Mouse (Mus musculus) megakaryocyte progenitor cell, adult 5-6 weeks (primary cell): Measurements from ENCODE around the gene Adra2b. TPM values are rescaled to one million over a fixed set of nuclear protein-coding genes. Genes with fewer than 3 reads are reported as not detected.
A peak's percentile ranks its signal among the peaks of the same experiment; 100 is the strongest.

Experiments
- ATAC-seq: replicated peaks from 2 replicates; pipeline ENCODE4 v1.8.0; 2016; ENCODE audit warnings: mild to moderate bottlenecking, moderate TSS enrichment, inconsistent platforms; ENCODE audit not compliant: poor library complexity
- total RNA-seq, 2 experiments: library from RNA; stranded (forward) in 1 of 2; stranded (reverse) in 1 of 2; fragments of 157-497, 149-512 nt in 1 of 2; fragments of 200-1000 nt in 1 of 2; gene quantifications; 2 replicates each; pipeline versions ENCODE4 v1.2.3 to v1.2.4; 2015 to 2017

Gene Adra2b
- total RNA-seq, 2 experiments from 2014 or later: not detected

GRCm38 (mm10) chr2:127338416-127338815 is 24.6 kb upstream of the Adra2b start, which contains the start of gene Astl:
Astl (plus strand) TSS chr2:127338639.
- ATAC-seq: no peak

DNA sequence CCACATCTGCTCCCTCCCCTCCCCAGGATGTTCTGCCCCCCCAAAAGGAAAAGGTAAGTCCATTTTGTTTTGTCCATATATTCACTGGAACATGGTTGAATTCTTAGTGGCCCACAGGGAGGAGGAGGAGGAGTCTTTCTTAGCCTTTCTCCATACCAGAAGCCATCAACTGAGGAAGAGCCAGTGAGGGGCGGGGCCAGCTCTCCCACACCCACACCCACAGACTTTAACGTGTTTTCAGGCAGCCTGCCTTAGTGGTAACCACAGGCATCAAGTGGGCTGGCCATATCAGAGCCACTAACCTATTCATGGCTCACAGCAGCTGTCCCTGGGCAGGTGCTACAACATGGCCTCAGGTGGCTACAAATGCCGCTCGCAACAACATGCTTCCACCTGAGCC is 24.2 kb upstream of the Adra2b start:
- peak; percentile 32 for ATAC-seq

GRCm38 (mm10) chr2:127339262-127339661 is 23.7 kb upstream of the Adra2b start:
- ATAC-seq: no peak

DNA sequence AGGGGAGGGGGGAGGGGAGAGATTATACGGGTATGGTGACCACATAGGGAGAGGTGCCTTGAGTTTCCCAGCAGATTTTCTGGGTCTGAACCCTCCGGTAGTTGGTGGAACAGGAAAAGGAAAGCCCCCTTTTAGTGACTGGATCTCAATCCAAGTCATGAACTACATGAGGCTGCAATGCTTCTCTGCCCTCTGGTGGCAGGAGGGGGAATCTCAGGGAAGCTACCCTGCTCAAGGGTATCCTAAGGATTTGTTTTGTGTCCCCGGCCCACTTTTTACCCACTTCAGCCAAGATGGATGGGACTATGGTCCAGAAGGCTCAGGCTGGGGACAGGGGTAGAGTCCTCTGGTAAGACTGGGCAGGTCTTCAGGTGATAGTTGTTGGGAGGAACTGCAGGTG is 21.8 kb upstream of the Adra2b start:
- ATAC-seq: peak; percentile 38

- peak; percentile 77 for ATAC-seq
Measured at GRCm38 (mm10) chr2:127346334-127346733, 16.7 kb upstream of the Adra2b start.

GRCm38 (mm10) chr2:127347147-127347985 is 15.6 kb upstream of the Adra2b start:
- no peak for ATAC-seq

DNA sequence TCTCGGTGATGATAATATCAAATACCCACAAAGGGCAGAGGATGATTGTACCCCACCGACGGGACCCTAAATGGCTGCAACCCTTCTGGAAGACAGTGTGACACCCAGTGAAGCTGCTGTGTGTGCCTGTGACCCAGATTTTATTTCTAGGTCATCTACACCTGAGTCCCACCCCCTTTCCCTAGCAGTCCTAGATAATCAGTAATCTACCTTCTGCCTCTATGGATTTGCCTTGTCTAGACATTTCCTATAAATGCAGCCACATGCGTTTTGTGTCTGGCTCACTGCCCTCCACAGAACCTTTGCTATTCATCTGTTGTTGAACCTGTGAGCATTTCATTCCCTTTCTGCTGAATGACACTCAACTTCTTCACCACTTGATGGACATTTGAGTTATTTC is 9.1 kb upstream of the Adra2b start:
- no peak for ATAC-seq

DNA sequence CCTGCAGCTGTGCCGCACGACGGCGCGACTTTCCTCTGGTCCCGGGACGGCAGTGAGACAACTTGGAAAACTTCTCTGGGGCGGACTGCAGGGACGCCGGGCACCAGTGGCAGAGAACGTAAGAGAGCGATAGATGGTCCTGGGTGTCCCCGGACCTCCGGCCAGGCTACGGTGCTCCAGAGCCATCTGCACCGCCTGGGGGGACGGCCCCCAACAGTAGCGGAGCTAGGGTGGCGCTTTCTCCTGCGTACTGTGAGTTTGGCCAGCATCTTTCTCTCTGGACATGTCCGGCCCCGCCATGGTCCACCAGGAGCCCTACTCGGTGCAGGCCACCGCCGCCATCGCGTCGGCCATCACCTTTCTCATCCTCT is 259 bp downstream of the Adra2b start:
- no peak for ATAC-seq

- no peak for ATAC-seq
Measured at GRCm38 (mm10) chr2:127363696-127364095, 688 bp downstream of the Adra2b start.

DNA sequence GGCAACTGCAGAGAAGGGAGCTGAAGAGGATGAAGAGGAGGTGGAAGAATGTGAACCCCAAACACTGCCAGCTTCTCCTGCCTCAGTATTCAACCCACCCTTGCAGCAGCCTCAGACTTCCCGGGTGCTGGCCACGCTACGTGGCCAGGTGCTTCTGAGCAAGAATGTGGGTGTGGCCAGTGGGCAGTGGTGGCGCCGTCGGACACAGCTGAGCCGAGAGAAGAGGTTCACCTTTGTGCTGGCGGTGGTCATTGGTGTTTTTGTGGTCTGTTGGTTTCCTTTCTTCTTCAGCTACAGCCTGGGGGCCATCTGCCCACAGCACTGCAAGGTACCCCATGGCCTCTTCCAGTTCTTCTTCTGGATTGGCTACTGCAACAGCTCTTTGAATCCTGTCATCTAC is 1.4 kb downstream of the Adra2b start:
- ATAC-seq: no peak

DNA sequence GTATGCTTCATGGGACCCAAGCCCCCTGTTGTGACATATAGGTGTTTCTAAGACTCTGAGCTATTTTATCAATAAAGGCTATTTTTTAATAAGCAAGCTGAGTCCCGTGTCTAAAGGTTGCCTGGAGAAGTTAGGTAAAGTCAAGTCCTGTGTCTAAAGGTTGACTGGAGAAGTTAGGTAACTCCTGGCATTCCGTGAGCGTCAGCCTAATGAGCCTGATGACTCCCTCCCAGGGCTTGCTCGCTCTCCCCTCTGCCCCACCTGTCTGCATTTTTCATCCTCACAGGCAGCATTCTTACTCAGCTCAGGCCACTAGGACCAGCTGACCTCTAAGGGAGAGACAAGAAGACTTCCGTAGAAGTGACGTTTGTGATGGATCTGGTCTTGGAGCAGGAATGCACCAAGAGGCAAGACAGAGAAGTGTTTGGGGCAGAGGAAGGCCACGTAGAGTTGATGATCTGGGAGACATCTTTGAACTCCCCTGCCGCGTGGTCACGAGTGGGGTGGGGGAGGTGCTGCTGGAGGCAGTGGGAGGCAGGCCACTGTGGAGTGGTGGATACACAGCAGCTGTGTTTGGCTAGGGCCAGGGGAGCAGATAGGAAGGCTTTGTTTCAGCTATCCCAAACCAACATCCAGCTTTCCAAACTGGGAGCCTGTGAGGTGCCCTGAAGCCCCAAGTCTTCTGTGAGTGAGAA is 4.3 kb downstream of the Adra2b start:
- no peak for ATAC-seq

DNA sequence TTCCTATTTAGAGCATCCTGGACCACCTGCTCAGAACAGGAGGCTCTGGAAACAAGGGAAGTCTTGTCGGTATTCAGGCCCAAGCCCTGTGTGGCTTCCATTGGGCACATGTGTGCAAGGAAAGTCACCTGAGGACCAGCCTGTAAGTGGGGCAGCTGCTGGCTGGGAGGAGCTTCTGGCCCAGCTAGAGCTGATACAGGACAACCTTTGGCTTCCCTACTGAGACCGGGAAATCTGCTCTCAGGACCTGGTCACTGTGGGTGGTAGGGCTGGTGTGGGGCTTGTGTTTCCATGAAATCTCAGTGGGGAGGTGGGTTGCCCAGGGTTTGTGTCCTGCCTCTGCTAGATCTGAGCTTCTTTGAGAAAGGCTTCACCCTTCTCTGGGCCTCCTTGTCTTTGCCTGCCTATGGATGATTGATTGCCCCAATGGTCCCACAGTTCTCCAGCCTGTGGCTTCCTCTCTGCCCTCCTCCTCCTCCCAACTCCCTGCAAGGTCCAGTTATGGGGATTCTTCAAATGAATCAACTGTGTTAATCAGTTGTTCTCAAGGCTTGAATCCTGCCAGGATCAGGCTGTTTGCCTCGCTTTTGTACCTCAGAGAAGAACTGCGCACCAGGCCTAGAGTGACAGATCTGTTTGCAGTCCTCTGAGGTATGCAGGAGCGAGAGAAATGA is 6.8 kb downstream of the Adra2b start:
- no peak for ATAC-seq

- no peak for ATAC-seq
Measured at GRCm38 (mm10) chr2:127370561-127371483, 7.8 kb downstream of the Adra2b start.

DNA sequence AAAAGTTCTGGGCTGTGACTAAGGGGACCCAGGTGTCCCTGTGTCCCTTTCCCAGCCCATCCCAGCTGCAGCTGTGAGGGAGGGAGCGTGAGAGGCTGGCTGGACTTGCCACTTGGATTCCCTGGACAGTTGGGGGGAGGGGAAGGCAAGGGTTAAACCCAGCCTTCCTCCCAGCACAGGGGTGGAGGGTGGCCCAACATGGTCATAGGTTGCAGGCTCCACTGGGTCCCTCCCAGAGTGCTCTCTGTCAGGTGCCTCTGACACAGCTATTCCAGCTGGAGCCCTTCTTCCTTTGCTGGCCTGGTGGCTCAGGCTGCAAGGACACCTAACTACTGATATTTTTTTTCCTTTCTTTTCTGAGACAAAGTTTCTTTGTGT is 8.5 kb downstream of the Adra2b start:
- ATAC-seq: no peak

GRCm38 (mm10) chr2:127372082-127372481 is 9.1 kb downstream of the Adra2b start:
- no peak for ATAC-seq

DNA sequence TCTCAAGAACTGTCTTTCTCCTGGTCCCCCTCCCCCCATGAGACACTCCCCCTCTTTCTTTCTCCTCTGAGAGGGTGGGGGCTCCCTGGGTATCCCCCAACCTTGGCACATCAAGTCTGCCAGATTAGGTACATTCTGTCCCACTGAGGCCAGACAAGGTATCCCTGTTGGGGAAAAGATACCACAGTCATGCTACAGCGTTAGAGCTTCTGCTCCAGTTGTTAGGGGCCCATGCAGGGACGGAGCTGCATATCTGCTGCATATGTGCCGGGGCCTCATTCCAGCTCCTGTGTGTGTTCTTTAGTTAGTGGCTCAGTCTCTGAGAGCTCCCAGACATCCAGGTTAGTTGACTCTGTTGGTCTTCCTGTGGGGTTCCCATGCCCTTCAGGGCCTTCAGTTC is 11.1 kb downstream of the Adra2b start:
- no peak for ATAC-seq

GRCm38 (mm10) chr2:127375087-127375486 is 12.1 kb downstream of the Adra2b start:
- no peak for ATAC-seq

DNA sequence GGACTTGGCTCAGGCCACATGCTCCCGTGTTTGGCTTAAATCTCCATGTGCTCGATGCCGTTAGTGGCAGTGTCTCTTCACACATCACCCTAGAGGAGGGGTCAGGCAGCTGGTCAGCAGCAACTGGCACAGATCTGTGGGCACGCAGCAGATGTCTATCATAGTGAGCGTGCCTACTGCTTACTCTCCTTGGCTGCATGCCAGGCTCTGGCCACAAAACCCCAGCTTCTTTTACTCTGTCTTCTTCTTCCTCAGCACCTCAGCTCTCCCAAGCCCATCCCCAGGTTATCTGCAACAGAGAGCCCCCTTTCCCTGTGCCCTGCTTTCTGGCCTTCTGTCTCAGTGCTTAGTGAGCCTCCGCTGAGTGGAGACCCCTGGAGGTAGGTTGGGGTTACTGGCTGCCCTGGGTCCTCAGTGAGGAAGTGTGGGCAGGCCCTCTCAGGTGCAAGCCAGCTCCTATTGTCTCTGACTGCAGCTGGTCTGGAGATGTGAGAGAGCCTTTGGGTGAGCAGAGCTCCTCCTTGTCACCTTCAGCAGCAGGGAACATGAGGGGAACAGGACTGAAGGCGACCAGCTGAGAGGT is 12.8 kb downstream of the Adra2b start:
- ATAC-seq: peak; percentile 77

- ATAC-seq: no peak
Measured at GRCm38 (mm10) chr2:127376423-127377051, 13.5 kb downstream of the Adra2b start.
